Mouse (Mus musculus) retina, postnatal 7 days (tissue): ENCODE measurements around the gene Cd82.
A peak's percentile ranks its signal among the peaks of the same experiment; 100 is the strongest.

Experiments used
- DNase-seq: peaks from one replicate; pipeline ENCODE4 v3.0.0-alpha.2; 2012; ENCODE audit warnings: low read depth, low spot score

The Cd82 gene

GRCm38 (mm10) chr2:93415281-93415680 is 47.7 kb downstream of the Cd82 start:
- no peak for DNase-seq

- no peak for DNase-seq
These were observed 48.8 kb downstream of the Cd82 start for GRCm38 (mm10) chr2:93414163-93414562.

DNA sequence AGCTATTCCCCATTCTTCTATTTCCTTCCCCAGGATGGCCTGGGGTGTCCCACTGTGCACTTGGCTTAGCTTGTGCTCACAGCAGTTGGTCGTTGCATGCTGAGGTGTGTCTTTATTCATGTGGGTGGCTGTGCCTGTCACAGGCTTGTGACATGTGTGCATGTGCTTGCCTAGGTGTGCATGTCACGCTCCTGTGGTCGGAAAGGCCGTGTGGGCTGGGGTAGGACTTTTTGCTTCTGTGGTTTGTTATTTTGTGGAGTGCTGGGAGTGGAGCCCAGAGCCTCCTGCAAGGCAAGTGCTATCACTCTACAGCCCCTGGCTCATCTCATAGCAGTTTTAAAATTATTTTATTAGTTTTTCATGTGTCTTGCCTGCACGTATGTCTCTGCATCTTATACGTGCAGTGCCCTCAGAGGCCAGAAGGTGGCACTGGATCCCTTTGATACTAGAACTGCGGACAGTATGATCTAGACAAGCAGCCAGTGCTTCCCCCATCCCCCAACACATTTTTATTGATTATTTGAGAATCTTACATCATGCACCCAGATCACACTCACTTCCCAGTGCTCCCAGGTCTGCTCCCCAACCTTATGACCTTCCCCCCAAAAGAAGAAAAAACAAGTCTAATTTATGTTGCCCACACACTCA is 49.4 kb downstream of the Cd82 start:
- peak; percentile 46 for DNase-seq

DNA sequence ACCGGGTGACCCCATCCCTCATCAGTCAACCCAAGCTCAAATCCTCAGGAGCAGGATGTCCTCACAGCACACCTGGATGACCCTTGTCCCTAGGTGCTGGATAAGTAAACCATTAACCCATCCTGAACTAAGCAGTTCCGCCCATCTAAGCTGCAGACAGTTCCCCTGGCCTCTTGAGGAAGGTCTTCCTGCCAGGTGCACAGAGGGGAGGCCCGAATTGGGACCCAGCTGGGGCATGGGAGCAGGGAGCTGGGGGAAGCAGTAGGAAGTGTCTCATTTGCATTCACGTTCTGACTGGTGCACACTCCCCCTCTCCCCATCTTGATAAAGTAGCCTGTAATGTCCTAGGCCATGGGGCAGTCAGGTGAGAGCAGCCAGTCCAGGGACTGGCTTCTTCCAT is 50.8 kb downstream of the Cd82 start:
- no peak for DNase-seq

GRCm38 (mm10) chr2:93410899-93411570 is 51.9 kb downstream of the Cd82 start:
- DNase-seq, result no peak

DNA sequence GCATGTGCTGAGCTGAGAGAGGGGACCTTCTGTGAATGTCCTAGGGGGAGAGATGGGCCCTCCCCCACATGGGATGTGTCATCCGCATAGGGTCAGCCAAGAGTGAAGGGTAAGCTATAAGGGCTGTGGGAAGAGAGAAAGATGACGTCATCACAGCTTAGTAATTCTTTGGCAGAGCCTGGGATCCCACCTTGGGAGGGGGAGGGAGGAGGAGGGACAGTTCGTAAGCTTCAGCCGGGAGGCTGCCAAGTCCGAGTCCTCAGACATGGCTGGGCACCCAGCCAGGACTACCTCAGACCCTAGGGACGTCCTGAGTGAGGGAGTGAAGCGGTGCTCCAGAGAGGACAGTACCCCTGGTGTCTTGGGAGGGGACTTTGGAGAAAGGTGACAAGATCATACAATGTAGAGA is 57.9 kb downstream of the Cd82 start:
- peak; percentile 49 for DNase-seq

- DNase-seq, result no peak
These were observed 58.8 kb downstream of the Cd82 start for GRCm38 (mm10) chr2:93404169-93404568.

- no peak for DNase-seq
These were observed 59.7 kb downstream of the Cd82 start for GRCm38 (mm10) chr2:93403267-93403666.

DNA sequence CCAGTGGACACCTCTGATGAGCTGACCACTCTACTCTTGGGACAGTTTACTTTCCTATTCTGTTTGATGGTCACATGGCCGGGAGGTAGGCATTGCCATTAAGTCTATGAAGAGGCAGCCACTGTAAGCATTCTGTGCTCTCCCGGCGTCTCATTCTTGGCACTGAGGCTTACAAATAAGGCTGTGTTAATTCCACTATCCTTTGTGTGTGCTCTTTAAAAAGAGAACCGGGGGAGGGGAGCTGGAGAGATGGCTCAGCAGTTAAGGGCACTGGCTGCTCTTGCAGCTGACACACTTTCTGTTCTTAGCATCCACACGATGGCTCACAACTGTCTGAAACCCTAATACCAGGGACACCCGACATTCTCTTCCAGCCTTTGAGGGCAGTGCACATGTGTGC is 71.7 kb downstream of the Cd82 start:
- DNase-seq, result no peak

DNA sequence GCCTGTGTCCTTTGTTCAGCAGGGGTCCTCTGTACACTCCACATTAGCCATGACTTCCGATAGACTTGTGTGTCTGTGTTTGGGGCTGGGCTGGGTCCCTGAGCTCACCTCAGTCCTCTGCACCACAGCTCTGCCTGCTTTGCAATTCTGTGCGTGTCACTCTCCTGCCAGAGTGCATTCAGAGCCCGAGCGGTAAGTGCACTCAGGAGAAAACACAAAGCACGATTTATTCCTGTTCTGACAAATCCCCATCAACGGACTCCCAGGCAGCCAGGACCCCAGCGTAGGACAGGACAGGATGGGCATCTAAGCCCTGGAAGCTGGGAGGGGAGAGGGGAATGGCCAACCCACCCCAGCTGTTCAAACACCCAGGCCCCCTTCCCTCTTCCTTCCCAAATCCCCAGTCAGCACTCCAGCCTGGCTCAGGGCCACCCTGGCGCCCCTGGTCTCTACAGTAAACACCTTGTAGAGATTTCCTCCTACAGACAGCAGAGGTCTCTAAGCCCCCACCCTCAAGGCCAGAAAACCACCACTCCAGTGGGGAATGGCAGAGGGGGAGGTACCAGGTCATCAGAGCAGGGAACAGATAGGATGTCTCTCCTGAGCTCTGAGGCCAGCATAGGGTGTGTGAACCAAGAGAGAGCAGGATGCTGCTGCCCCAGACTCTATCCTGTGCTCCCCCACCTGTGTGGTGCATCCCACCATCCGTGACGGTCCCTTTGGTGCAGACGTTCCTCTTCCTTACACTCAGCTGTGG is 72.6 kb downstream of the Cd82 start:
- DNase-seq, result no peak

GRCm38 (mm10) chr2:93386958-93387357 is 76.0 kb downstream of the Cd82 start:
- DNase-seq, result no peak

DNA sequence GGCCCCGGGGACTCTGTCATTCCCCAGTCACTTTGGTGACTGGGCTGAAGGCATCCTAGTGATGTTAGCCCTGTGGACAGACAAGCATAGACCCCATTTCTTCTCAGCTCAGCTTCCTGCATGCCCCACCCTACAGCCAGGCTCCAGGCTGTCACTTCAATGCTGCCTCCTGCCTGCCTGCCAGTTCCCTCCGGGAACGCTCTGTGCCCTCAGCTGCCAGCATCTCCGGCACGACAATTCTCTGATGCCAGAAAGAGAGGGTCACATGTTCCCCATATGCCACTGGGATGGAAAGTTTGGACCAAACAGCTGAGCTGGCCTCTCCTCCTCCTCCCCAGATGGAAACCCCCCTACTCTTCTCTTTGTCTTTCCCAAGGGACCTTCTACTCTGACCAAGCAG is 79.1 kb downstream of the Cd82 start:
- no peak for DNase-seq

- DNase-seq, result no peak
These were observed 82.3 kb downstream of the Cd82 start for GRCm38 (mm10) chr2:93380680-93381089.

DNA sequence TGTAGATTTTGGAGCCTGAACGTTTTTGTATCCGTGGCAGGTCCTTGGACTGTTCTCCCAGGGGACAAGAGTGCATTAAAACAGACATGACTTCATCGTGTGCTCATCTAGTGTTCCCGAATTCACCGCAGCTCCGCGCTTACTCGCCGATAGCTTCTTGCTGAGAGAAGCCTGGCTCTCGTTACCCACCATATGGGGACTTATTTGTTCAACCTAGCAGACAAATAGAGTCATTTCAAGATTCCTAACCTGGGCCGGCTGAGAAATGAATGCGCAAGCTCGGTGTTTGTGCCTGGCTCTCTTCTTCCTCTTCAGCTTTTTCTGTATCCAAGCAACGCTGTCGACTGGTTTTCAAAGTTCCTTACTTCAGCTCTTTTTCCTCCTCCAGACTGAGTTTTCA is 85.1 kb downstream of the Cd82 start:
- no peak for DNase-seq

- DNase-seq, result no peak
These were observed 85.8 kb downstream of the Cd82 start for GRCm38 (mm10) chr2:93377157-93377556.

- DNase-seq, result no peak
These were observed 90.1 kb downstream of the Cd82 start for GRCm38 (mm10) chr2:93372872-93373271.

GRCm38 (mm10) chr2:93372097-93372571 is 90.8 kb downstream of the Cd82 start:
- DNase-seq, result no peak
